Mouse (Mus musculus) right cerebral cortex, postnatal 25 days (tissue): Measurements from ENCODE around the gene Kcnq2.

Experiments
- DNase-seq: peaks from one replicate; pipeline ENCODE4 v3.0.0; 2022

Kcnq2 gene

GRCm38 (mm10) chr2:181100087-181100486 lies 35.0 kb downstream of the Kcnq2 start:
- DNase-seq = no peak

DNA sequence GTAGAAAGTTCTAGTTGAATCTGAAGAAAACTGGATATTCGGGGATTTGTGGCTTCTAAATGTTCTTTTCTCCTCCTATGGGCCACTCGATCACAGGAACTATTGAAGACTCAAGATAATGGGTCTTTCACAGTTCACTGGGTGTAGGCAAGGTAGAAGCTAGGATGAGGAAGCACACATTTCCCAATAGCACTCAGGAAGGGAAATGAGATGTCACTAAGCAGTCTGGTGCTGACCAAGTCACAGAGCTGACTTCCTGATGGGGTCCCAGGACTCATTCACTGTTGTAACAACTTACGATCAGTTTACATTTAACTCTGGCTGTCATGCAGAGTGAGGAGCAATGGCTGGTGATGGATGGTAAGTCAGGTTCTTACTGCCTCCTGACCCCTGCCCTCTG lies 45.0 kb downstream of the Kcnq2 start:
- DNase-seq = no peak

DNA sequence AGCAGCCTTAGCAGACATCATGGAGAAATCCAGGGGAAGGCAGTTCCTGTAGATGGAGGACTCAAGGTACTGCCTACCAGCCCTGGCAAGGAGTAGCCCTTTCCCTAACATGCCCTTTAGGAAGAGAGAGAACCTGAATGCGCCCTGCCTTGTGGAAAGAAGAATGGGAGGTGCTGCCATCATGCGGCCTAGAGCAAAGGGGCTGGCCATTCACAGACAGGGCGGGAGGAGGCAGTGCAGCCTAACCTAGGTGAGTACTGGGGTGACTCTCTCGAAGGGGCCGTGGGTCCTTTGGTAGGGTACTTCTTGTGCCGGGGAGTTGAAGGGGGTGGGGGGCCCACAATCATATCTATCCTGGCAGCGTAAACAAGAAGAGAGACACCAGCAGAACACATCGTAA lies 50.1 kb downstream of the Kcnq2 start:
- DNase-seq = no peak

- DNase-seq = no peak
Observed at GRCm38 (mm10) chr2:181083945-181084344, 51.2 kb downstream of the Kcnq2 start.

GRCm38 (mm10) chr2:181080886-181081285 lies 54.2 kb downstream of the Kcnq2 start:
- DNase-seq = peak; percentile 54

- DNase-seq = no peak
Observed at GRCm38 (mm10) chr2:181079518-181079917, 55.6 kb downstream of the Kcnq2 start.

GRCm38 (mm10) chr2:181078908-181079307 lies 56.2 kb downstream of the Kcnq2 start:
- no peak for DNase-seq

DNA sequence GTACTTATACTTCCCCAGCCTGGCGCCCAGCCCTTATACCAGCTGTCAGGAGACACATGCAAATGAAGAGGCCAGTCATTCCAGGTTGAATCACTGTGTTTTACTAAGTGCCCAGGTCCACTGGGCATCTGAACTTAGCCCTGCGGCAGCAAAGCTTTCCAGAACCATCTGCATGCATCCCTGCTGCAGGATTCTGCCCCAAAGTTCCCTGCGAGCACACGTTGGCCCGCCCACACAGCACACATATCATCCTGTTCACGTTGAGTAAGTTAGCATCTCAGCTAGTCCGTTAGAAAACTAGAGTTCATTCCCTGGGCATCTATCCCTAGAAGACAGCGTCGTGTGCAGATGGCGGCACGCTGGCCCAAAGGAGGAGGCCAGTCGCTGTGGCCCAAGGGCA lies 59.6 kb downstream of the Kcnq2 start:
- DNase-seq = no peak

- DNase-seq = no peak
Observed at GRCm38 (mm10) chr2:181072403-181072714, 62.7 kb downstream of the Kcnq2 start.

DNA sequence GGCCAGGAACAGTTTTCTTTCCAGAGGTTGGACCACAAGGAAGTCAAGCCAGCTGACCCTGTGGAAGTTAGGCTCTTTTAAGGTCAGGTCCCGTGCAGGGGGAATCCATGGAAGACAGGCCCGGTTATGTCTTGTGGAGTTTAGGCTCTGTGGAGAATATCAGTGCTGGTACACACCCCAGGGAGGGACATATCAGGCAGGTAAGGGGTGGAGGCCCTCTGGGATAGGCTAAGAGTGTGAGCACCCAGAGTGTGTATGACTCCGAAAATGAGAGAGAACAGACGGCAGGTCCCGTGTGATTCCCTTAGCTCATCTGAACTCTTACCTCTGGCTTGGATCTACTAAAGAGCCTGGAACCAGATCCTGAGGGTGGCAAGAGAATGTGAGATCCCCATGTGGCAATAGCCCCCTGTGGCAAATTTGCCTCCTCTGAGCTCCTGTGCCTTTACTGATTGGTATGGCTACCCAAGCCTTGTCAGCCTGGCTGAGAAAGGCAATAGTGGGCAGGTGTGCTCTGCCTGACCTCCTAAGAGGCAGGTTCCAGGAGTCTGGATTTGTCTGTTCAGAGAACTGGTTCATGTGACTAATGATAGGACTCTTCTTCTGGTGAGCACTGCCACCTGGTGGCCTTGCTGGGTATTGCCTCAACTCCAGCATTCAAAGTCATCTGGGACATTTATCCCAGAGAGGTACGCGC lies 63.2 kb downstream of the Kcnq2 start:
- peak; percentile 82 for DNase-seq

GRCm38 (mm10) chr2:181070136-181070535 lies 65.0 kb downstream of the Kcnq2 start:
- DNase-seq = peak; percentile 73

DNA sequence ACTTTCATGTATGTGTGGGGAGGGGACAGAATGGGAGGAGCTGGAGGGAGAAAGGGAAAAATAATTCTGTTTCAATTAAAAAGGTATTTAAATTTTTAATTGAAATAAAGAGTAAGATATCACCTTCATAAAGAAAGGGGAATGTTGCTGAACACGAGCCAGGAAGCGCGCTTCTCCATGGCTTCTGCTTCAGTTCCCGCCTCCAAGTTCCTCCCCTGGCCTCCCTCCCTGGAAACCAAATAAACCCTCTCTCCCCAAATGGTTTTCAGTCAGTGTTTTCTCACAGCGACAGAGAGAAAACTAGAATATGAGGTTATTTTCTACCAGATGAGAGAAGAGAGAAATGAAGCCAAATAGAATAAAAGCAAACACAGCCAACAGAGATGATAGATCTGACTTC lies 66.6 kb downstream of the Kcnq2 start:
- DNase-seq = no peak

DNA sequence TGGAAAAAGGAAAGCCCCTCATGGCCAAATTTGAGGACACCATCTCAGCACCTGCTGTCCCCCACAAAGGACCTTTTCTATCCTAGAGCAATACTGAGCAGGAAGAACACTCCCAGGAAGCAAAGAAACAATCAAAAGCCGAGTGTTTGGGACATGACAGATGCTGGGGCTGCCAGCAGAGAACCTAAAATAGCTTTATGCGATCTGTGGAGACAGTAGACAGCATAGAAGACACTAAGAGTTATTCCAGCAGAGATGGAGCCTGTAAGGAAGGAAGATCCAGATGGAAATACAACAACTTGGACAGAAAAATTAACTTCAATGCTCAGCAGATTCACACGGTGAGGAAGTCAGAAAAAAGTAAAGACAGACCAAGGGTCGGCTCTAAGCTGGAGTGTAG lies 69.3 kb downstream of the Kcnq2 start:
- DNase-seq = no peak

DNA sequence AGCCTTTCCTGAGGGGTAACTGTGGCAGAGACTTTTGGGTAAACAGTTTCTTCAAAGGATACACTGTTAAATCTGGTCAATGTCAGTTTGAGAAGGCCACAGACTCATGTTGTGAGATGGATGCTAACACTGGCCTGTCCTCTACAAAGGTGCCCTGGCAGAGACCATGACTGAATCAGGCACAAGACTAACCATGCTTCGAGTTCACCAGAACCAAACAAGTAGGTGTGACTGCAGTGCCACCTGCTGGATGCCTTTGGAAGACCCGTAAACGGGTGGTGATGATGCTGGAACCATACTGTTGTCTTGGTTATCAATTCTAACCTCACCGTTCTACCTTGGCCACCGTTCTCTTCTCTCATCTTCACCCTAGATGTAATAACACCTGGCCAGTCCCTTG lies 75.0 kb downstream of the Kcnq2 start:
- DNase-seq = peak; percentile 69

GRCm38 (mm10) chr2:181058193-181058592 lies 76.9 kb downstream of the Kcnq2 start:
- no peak for DNase-seq

- no peak for DNase-seq
Observed at GRCm38 (mm10) chr2:181057341-181057740, 77.8 kb downstream of the Kcnq2 start.

GRCm38 (mm10) chr2:181052171-181052570 lies 82.9 kb downstream of the Kcnq2 start:
- no peak for DNase-seq

- no peak for DNase-seq
Observed at GRCm38 (mm10) chr2:181048986-181049385, 86.1 kb downstream of the Kcnq2 start.

GRCm38 (mm10) chr2:181048252-181048945 lies 86.7 kb downstream of the Kcnq2 start:
- no peak for DNase-seq

DNA sequence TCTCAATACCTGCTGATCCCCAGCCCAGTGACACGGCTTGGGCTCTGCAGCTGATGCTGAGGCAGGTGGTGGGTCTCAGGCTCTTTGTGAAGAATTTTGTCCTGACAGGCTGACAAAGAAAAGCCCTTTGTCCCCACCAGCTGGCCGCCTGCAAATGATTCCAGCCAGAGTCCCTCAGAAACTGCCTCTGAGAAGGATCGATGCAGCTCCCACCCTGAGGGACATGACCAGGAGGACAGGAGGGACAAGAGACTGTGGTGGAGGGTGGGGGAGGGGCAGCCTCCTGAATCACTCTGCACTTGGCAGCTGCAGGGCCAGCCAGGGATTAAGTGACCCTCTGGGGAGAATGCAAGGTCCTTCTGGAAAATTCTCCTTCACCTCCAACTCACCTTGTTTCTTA lies 91.1 kb downstream of the Kcnq2 start:
- DNase-seq = no peak

DNA sequence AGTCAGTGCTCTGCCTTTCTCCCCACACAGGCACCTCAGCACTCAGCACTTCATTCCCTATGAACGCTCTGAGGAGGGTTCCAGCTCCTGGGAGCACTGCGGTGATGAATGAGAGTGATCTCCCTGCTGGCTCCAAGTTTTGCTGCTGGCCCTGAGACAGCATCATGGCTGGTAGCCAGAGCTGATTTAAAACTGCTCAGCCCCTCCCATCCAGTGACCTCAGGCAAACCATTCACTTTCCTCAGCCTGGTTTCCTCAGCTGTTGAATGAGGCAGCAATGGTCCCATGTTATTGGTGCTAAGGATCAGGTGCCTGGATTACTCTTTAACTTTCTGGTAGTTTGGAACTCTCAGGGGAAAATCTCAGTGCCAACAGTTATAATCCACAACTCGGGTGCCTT lies 91.7 kb downstream of the Kcnq2 start, which contains the start of gene Chrna4:
Gene Chrna4, minus strand, starts transcription at position 110 of the 400 bp plus-strand sequence.
- no peak for DNase-seq

GRCm38 (mm10) chr2:181042376-181042775 lies 92.7 kb downstream of the Kcnq2 start:
- no peak for DNase-seq

DNA sequence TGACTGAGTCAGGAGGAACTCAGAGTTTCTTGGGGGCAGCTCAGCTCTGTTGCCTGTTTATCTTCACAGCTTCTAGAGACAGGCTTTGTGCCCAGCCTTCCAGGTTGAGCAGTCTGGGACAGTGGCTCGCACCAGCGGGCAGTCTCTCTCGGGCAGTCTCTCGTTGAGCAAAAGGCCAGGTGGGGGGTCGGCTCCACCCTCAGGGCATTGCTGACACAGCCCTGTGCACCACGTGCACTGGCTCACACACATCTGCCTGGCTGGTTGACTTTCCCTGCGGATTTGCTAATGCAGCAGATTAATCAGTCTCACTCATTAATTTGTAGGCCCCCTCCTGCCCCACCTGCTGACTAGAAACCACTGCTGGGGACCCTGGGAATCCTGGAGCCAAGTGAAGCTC lies 93.2 kb downstream of the Kcnq2 start:
- DNase-seq = no peak

DNA sequence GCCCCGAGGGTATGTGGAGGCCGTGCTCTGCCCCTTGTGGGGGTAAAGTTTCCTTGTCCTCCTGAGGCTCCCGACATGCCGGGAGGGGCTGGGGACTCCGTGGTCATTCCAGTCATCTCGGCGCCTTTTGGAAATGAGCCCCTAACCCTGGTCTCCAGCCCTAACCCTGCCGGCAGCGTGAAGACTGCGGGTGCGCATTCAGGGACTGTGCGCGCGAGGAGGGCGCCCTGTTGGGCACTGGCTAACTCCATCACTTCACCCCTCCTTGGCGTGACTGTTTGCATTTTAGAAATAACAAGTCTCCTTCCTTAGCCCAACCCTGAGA lies 95.8 kb downstream of the Kcnq2 start:
- peak; percentile 26 for DNase-seq
